Mouse (Mus musculus) spleen, embryonic (tissue): ENCODE measurements around the gene Alox15.
"Not testable (repeated sequence)": the region's sequence is repeated elsewhere in the genome, so short reads cannot be mapped to it uniquely, and the experiment has no call there.

Source experiments
- CTCF ChIA-PET: fragments of 350-600 bp; sonication (Branson Sonifier 250); formaldehyde crosslinking; loops from one replicate; lab custom pipeline; 2022; lab: Charles Lee

Alox15 gene

GRCm38 (mm10) chr11:70351868-70352267 lies at the start of gene Alox15:
Gene Alox15 (minus strand): TSS chr11:70352031.
- CTCF ChIA-PET: no interaction called here

- CTCF ChIA-PET: interaction anchor here (0.8 kb wide), 1 partner anchor 769 kb away, joined by 6 read pairs; no protein-coding TSS in a partner anchor
These were observed 37.6 kb upstream of the Alox15 start for GRCm38 (mm10) chr11:70389421-70389820.

- CTCF ChIA-PET: no interaction called here
These were observed 35.6 kb upstream of the Alox15 start for GRCm38 (mm10) chr11:70387436-70387835.

DNA sequence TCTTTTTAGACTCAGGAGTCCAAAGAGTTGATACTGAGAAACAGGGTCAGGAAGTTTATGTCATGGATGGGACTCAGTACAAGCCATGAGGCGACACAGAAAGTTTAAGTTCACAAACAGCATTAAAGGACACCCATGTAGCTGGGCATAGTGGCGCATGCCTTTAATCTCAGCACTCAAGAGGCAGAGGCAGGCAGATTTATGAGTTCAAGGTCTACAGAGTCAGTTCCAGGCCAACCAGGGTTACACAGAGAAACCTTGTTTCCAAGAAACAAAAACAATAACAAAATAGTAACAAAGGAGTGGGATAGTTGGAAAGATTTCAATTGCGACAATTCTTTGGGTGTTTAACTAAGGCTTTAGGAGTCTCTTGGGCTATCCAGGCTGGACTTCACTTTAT lies 32.3 kb upstream of the Alox15 start:
- CTCF ChIA-PET: no interaction called here

DNA sequence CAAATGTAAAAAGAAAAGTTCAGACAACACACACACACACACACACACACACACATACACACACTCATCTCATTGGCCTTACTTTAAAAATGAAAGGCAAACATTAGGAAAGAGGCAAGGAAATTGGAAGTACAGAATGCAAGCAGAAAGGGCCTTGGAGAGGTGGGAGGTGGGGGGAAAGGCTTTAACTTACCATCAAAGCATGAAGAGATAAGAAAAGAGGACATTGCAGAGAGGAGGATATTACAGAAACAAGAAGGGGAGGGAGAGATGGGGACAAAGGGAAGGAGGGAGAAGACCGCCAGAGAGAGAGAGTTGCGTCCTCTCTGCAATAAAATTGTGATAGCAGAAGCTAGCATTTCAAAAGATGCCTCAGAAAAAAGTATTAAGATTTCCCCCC lies 29.5 kb upstream of the Alox15 start:
- CTCF ChIA-PET: no interaction called here

GRCm38 (mm10) chr11:70380478-70381005 lies 28.7 kb upstream of the Alox15 start:
- CTCF ChIA-PET: no interaction called here

DNA sequence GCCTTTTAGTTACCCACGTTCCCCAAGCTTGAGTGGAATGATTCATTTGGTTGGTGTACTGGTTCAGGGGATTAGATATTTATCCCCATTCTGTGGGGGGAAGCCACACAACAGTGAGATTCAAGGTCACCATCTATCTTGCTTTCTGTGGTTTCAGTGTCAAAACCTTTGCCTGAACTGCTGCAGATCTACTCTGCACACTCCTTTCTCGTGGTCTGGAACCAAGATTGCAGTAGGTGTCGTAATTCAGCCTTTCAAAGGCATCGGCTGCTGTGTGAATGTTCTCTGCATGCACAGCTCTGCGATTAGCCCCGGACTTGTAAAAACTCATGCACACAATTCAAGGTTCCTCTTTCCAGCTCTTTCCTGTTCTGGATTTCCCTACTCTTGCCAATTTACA lies 24.2 kb upstream of the Alox15 start:
- CTCF ChIA-PET: no interaction called here

GRCm38 (mm10) chr11:70374302-70374701 lies 22.5 kb upstream of the Alox15 start:
- CTCF ChIA-PET: no interaction called here

GRCm38 (mm10) chr11:70372849-70373557 lies 21.2 kb upstream of the Alox15 start:
- CTCF ChIA-PET: interaction anchor here (0.7 kb wide), 1 partner anchor 494 kb away, joined by 8 read pairs; no protein-coding TSS in a partner anchor

DNA sequence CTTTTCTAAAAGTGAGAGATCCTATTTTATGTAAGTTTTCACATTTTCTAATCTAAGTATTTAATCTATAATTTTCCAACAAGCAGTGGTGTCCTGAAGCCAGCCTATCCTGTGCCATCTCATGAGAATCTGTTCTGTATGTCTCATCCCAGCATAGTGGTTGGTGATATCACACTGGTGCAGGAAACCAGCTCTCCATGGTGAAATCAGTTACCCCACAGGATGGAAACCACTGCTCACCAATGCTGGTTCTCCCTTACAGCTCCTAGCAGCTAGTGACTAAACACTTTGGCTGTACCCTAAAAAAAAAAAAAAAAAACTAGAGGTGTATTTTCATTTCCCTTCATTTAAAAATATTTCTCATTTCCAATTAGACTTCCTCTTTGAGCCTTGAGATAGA lies 20.6 kb upstream of the Alox15 start:
- CTCF ChIA-PET: interaction anchor here (0.7 kb wide), 1 partner anchor 493 kb away, joined by 8 read pairs; no protein-coding TSS in a partner anchor

DNA sequence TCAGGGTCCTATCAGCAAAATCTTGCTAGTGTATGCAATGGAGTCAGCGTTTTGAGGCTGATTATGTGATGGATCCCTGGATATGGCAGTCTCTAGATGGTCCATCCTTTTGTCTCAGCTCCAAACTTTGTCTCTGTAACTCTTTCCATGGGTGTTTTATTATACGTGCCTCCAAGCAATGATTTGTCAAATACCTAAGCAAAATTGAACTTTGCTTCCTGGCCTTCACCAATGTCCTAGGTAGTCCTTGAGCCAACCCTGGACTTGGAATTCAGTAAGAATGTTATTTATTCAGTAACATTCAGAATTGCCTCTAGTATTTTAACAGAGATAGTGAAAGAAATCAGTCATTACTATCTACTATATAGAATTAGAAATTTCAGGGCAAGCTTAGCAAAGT lies 16.8 kb upstream of the Alox15 start:
- CTCF ChIA-PET: not testable (repeated sequence)

DNA sequence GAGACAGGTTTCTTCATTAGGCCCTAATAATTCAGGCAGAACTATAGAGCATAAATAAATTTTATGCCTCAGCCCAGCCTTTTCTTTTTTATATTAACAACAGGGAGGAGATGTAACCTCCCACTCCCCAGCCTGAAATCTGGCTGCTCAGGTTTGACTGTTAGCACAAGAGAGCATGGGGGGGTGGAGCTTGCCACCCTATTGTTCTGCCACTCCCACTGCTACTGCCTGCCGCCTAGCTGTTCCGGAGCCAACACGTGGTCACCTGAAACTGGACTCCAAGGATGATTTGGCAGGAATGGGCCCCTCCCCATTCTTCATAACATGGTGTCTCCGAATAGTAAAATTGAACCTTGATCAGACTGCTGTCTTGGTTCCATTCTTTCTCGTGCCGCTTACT lies 15.9 kb upstream of the Alox15 start:
- CTCF ChIA-PET: not testable (repeated sequence)

- CTCF ChIA-PET: no interaction called here
These were observed 3.2 kb downstream of the Alox15 start for GRCm38 (mm10) chr11:70348630-70349029.

DNA sequence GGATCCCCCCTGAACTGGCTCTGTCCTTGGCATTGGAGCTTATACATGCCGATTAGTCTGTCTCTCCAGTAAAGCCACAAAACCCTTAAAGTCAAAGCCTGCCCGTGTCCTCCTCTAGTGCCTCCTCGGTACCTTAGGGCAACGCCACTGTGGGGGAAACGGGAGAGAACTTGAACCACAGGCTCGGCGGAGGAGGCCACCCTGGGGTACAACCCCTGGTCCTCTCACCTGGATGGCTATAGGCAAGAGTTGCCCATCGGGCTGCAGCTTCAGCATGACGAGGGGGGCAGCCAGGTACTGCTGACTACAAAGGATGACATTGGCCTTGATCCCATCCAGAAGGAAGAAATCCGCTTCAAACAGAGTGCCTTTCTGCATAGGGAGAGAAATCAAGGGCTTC lies 4.0 kb downstream of the Alox15 start:
- CTCF ChIA-PET: no interaction called here

DNA sequence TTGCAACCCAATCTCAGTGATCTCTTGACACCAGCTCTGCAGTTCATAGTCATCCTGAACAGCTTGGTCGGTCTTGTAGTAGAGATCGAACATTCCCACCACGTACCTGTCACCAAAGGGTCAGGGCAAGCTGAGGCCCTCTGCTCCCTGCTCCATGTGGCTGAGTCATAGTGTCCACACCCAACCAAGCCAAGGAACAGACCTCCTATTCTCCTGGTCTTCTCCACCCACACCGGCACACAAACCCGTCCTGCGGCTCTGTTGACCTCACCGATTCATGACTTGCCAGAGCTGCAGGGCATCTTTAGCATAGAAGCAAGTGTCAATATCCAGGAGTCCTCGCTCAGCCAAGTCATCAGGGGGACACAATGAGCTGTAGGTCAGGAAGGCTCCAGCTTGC lies 6.3 kb downstream of the Alox15 start:
- CTCF ChIA-PET: no interaction called here

DNA sequence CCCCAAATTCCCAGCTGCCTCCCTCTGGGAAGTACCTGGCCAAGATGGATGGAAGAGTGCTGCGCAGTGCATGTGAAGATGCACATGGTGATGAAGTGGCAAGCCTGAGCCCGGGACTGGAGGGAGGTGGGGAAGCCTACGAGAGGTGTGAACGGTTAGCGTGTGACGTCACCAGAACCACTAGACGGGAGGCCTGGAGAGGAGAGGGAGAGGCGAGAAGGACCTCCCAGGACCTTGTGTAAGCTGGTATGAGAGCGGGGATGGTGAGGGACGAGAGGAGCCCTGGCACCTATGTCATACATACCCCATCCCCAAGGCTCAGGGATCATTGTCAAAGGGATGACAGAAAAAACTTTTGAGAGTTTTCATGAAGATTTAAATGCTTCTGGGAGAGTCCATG lies 6.8 kb downstream of the Alox15 start:
- CTCF ChIA-PET: no interaction called here

- CTCF ChIA-PET: no interaction called here
These were observed 12.3 kb downstream of the Alox15 start for GRCm38 (mm10) chr11:70339481-70339880.

- CTCF ChIA-PET: interaction anchor here (0.7 kb wide), 1 partner anchor 10 kb away, joined by 3 read pairs; no protein-coding TSS in a partner anchor
These were observed 17.4 kb downstream of the Alox15 start for GRCm38 (mm10) chr11:70334477-70334876.

- CTCF ChIA-PET: no interaction called here
These were observed 27.1 kb downstream of the Alox15 start for GRCm38 (mm10) chr11:70324726-70325125.

GRCm38 (mm10) chr11:70322528-70322927 lies 29.3 kb downstream of the Alox15 start, which contains the start of gene Alox12e:
Gene Alox12e (minus strand): TSS chr11:70322628.
- CTCF ChIA-PET: no interaction called here

- CTCF ChIA-PET: no interaction called here
These were observed 30.2 kb downstream of the Alox15 start for GRCm38 (mm10) chr11:70321664-70322063.

- CTCF ChIA-PET: interaction anchor here (0.5 kb wide), 1 partner anchor 107 kb away, joined by 4 read pairs; no protein-coding TSS in a partner anchor
These were observed 32.2 kb downstream of the Alox15 start for GRCm38 (mm10) chr11:70319614-70320013.

DNA sequence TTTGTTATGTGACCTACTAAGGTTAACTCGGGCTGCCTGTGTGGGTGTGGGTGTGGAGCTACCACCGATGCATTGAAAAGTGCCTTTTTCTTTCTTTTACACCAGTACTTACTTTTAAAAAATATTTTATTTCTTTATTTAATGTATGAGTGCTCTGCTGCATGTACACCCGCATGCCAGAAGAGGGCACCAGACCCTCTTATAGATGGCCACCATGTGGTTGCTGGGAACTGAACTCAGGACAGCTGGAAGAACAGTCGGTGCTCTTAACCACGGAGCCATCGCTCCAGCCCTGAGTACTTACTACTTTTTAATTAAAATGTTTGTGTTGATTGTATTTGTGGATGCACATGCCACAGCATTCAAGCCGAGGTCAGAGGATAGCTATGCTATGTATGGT lies 38.0 kb downstream of the Alox15 start:
- CTCF ChIA-PET: no interaction called here
